ENCODE assay signal across 8 mouse cellular contexts in genomic region chr11:60273273-60273805, GRCm38 (mm10). TPM values are rescaled to one million over a fixed set of nuclear protein-coding genes. Genes with fewer than 3 reads are reported as not detected.
A peak's percentile ranks its signal among the peaks of the same experiment; 100 is the strongest.
DNase-seq lines count a peak whose midpoint lies in the region; ATAC-seq and TF ChIP-seq lines count a peak whose summit lies in the region.

No protein-coding gene starts in this region.

- H3K4me2 ChIP-seq in kidney, embryonic 16.5 days (replicated peaks; ENCODE audit: low read depth, low read length), result no peak overlapping the region
- H3K4me2 ChIP-seq in heart, postnatal 0 days (ENCODE audit: low read depth, low read length), result no peak overlapping the region

- TF ChIP-seq CTCF in heart, postnatal 0 days (IDR thresholded peaks at IDR 0.05; ENCODE audit: low read depth), result no peak

- H3K27me3 ChIP-seq in kidney, embryonic 16.5 days (ENCODE audit: insufficient read depth, low read length), result no peaks in the 10 kb centered on the region
- no peaks in the 10 kb centered on the region for H3K27me3 ChIP-seq in heart, postnatal 0 days (ENCODE audit: control insufficient read depth, insufficient read depth, low read length)

- H3K4me1 ChIP-seq in kidney, embryonic 16.5 days (ENCODE audit: insufficient read depth, low read length), result peaks cover 9% of the 10 kb centered on the region; the same call in 1 of the 2 replicates
- peaks cover 7% of the 10 kb centered on the region; the same call in 1 of the 2 replicates for H3K4me1 ChIP-seq in heart, postnatal 0 days (ENCODE audit: control insufficient read depth, insufficient read depth)

- H3K9me3 ChIP-seq in kidney, embryonic 16.5 days (ENCODE audit: low read length), result no peaks in the 10 kb centered on the region
- H3K9me3 ChIP-seq in heart, postnatal 0 days (replicated peaks; ENCODE audit: control insufficient read depth, low read length), result no peaks in the 10 kb centered on the region

- H3K27ac ChIP-seq in kidney, embryonic 16.5 days (ENCODE audit: low read length), result peak overlapping the region; percentile 86
- H3K27ac ChIP-seq in heart, postnatal 0 days (ENCODE audit: low read depth), result peak overlapping the region; percentile 56

- ATAC-seq in kidney, embryonic 16.5 days (ENCODE audit: low FRiP score, low TSS enrichment), result peak; percentile 71
- ATAC-seq in heart, postnatal 0 days (ENCODE audit: insufficient read depth, low read depth), result peak; percentile 49

- no peak for DNase-seq in kidney, adult 8-10 months
- DNase-seq in adrenal gland, postnatal 14 days, result peak; percentile 83
- DNase-seq in heart, postnatal 0 days (ENCODE audit: low spot score), result peak; percentile 37
- peak; percentile 55 for DNase-seq in lung, postnatal 10 days
- DNase-seq in frontal cortex, postnatal 36 days (ENCODE audit: low spot score in 2 of 2), result no peak
- DNase-seq in layer of hippocampus, adult 18-20 months (ENCODE audit: low spot score in 2 of 2), result no peak
- DNase-seq in spleen, postnatal 4 days (ENCODE audit: low spot score in 2 of 2), result no peak

- H3K36me3 ChIP-seq in kidney, embryonic 16.5 days (ENCODE audit: insufficient read depth, low read length), result no peaks in the 10 kb centered on the region
- peaks cover 20% of the 10 kb centered on the region; the same call in 1 of the 2 replicates for H3K36me3 ChIP-seq in heart, postnatal 0 days (replicated peaks; ENCODE audit: control insufficient read depth, insufficient read depth, low read length)

- 48% methylated on average over 5 of the region's 5 CpGs for WGBS in kidney, embryonic 16.5 days
- 51% methylated on average over 5 of the region's 5 CpGs for WGBS in heart, postnatal 0 days

- no peak for TF ChIP-seq EP300 in heart, postnatal 0 days (IDR thresholded peaks at IDR 0.05; ENCODE audit: low read depth)

- no peak overlapping the region for H3K9ac ChIP-seq in kidney, embryonic 16.5 days (replicated peaks; ENCODE audit: low read length)
- no peak overlapping the region for H3K9ac ChIP-seq in heart, postnatal 0 days (replicated peaks; ENCODE audit: low read depth, low read length)

- no peak overlapping the region for H3K4me3 ChIP-seq in kidney, embryonic 16.5 days (ENCODE audit: low read length)
- H3K4me3 ChIP-seq in heart, postnatal 0 days (ENCODE audit: low read depth, low read length), result no peak overlapping the region

RNA-seq across cellular contexts. Expression of gene Srebf1, which starts 51.0 kb away (rescaled TPM):
- polyA plus RNA-seq in kidney, embryonic 16.5 days (2015; fragmentation: Nextera tagmentation; extraction: Ambion mirVana), result 51.3 and 62.2 TPM in 2 replicates
- 102 and 130 TPM in 2 replicates for total RNA-seq in adrenal gland, postnatal 14 days (2021)
- total RNA-seq in heart, postnatal 0 days (2014; rRNA removed; ENCODE audit: low replicate concordance), result 77.2 and 81.7 TPM in 2 replicates
- 29.9 and 31.0 TPM in 2 replicates for polyA plus RNA-seq in heart, postnatal 0 days (2015; fragmentation: Nextera tagmentation; extraction: Ambion mirVana)
- total RNA-seq in layer of hippocampus, adult 18-20 months (2021), result 10 to 100 TPM; 73.9 to 80.4 TPM

Comparison
In these comparisons a context has a peak if more than half of its experiments do, and no peak if none do; other contexts are left out.
1. DNase-seq: peak in adrenal gland, postnatal 14 days (single experiment), heart, postnatal 0 days (single experiment) and lung, postnatal 10 days (single experiment); none in kidney, adult 8-10 months (0 of 2), frontal cortex, postnatal 36 days (0 of 2), layer of hippocampus, adult 18-20 months (0 of 2) and spleen, postnatal 4 days (0 of 2).